Mouse (Mus musculus): Measurements from ENCODE around the gene Rbm17. TPM values are rescaled to one million over a fixed set of nuclear protein-coding genes. Genes with fewer than 3 reads are reported as not detected.
A peak's percentile ranks its signal among the peaks of the same experiment; 100 is the strongest.

The Rbm17 gene
- total and polyA plus RNA-seq, 2 experiments = 19.5 to 73.6 TPM

GRCm38 (mm10) chr2:11551726-11552125, 52.2 kb downstream of the Rbm17 start:
- Histone ChIP-seq H3K9ac (ENCODE audit: low read depth, low read length) (no peak overlapping the region), H3K4me1 (ENCODE audit: control insufficient read depth, insufficient read depth, low read length) (no peaks in the 10 kb centered on the region)
- no peak for DNase-seq (ENCODE audit: extremely low read depth, low read depth, low spot score)

GRCm38 (mm10) chr2:11548508-11548907, 55.4 kb downstream of the Rbm17 start:
- TF ChIP-seq CTCF (IDR thresholded peaks at IDR 0.05; ENCODE audit: low read depth, low read length) (no peak), POLR2A (IDR thresholded peaks at IDR 0.05; ENCODE audit: extremely low read depth, insufficient read depth, low read length) (no peak)
- Histone ChIP-seq H3K27me3 (ENCODE audit: control insufficient read depth, insufficient read depth, low read length) (no peaks in the 10 kb centered on the region), H3K4me3 (ENCODE audit: insufficient read depth, low read depth, low read length) (no peak overlapping the region), H3K36me3 (ENCODE audit: control insufficient read depth, insufficient read depth, low read length) (no peaks in the 10 kb centered on the region), H3K4me1 (ENCODE audit: control insufficient read depth, insufficient read depth, low read length) (peaks cover 4% of the 10 kb centered on the region; the same call in 1 of the 2 replicates), H3K79me2 (ENCODE audit: control insufficient read depth, insufficient read depth, low read length) (no peaks in the 10 kb centered on the region), H3K27ac (replicated peaks; ENCODE audit: insufficient read depth, low read depth, low read length) (no peak overlapping the region), H3K9ac (ENCODE audit: low read depth, low read length) (no peak overlapping the region)
- DNase-seq (ENCODE audit: extremely low read depth, low read depth, low spot score) = no peak
- WGBS = 87% methylated on average over 10 of the region's 10 CpGs

More at GRCm38 (mm10) chr2:11551726-11552125, 52.2 kb downstream of the Rbm17 start:
- H3K27me3 ChIP-seq (ENCODE audit: control insufficient read depth, insufficient read depth, low read length) = no peaks in the 10 kb centered on the region
- no peaks in the 10 kb centered on the region for H3K36me3 ChIP-seq (ENCODE audit: control insufficient read depth, insufficient read depth, low read length)
- H3K79me2 ChIP-seq (ENCODE audit: control insufficient read depth, insufficient read depth, low read length) = no peaks in the 10 kb centered on the region
- H3K27ac ChIP-seq (replicated peaks; ENCODE audit: insufficient read depth, low read depth, low read length) = no peak overlapping the region
- WGBS = 52% methylated on average over 1 of the region's 1 CpGs
- H3K4me3 ChIP-seq (ENCODE audit: insufficient read depth, low read depth, low read length) = no peak overlapping the region
- no peak for TF ChIP-seq POLR2A (IDR thresholded peaks at IDR 0.05; ENCODE audit: extremely low read depth, insufficient read depth, low read length)
- TF ChIP-seq CTCF (IDR thresholded peaks at IDR 0.05; ENCODE audit: low read depth, low read length) = no peak

GRCm38 (mm10) chr2:11547609-11548008, 56.3 kb downstream of the Rbm17 start:
- Histone ChIP-seq H3K9ac (ENCODE audit: low read depth, low read length) (no peak overlapping the region), H3K27me3 (ENCODE audit: control insufficient read depth, insufficient read depth, low read length) (no peaks in the 10 kb centered on the region), H3K79me2 (ENCODE audit: control insufficient read depth, insufficient read depth, low read length) (no peaks in the 10 kb centered on the region), H3K4me3 (ENCODE audit: insufficient read depth, low read depth, low read length) (no peak overlapping the region), H3K27ac (replicated peaks; ENCODE audit: insufficient read depth, low read depth, low read length) (no peak overlapping the region), H3K36me3 (ENCODE audit: control insufficient read depth, insufficient read depth, low read length) (no peaks in the 10 kb centered on the region), H3K4me1 (ENCODE audit: control insufficient read depth, insufficient read depth, low read length) (peaks cover 4% of the 10 kb centered on the region; the same call in 1 of the 2 replicates)
- peak; percentile 51 for DNase-seq (ENCODE audit: extremely low read depth, low read depth, low spot score)
- TF ChIP-seq POLR2A (IDR thresholded peaks at IDR 0.05; ENCODE audit: extremely low read depth, insufficient read depth, low read length) = no peak
- TF ChIP-seq CTCF (IDR thresholded peaks at IDR 0.05; ENCODE audit: low read depth, low read length) = peak; percentile 49; the same call in 1 of the 2 replicates
- 58% methylated on average over 2 of the region's 2 CpGs for WGBS

- H3K9ac ChIP-seq (ENCODE audit: low read depth, low read length) = no peak overlapping the region
- H3K4me3 ChIP-seq (ENCODE audit: insufficient read depth, low read depth, low read length) = no peak overlapping the region
- TF ChIP-seq CTCF (IDR thresholded peaks at IDR 0.05; ENCODE audit: low read depth, low read length) (no peak), POLR2A (IDR thresholded peaks at IDR 0.05; ENCODE audit: extremely low read depth, insufficient read depth, low read length) (no peak)
- H3K36me3 ChIP-seq (ENCODE audit: control insufficient read depth, insufficient read depth, low read length) = no peaks in the 10 kb centered on the region
- no peak for DNase-seq (ENCODE audit: extremely low read depth, low read depth, low spot score)
- no peaks in the 10 kb centered on the region for H3K27me3 ChIP-seq (ENCODE audit: control insufficient read depth, insufficient read depth, low read length)
- H3K27ac ChIP-seq (replicated peaks; ENCODE audit: insufficient read depth, low read depth, low read length) = no peak overlapping the region
- 71% methylated on average over 8 of the region's 8 CpGs for WGBS
- no peaks in the 10 kb centered on the region for H3K79me2 ChIP-seq (ENCODE audit: control insufficient read depth, insufficient read depth, low read length)
- peaks cover 4% of the 10 kb centered on the region; the same call in 1 of the 2 replicates for H3K4me1 ChIP-seq (ENCODE audit: control insufficient read depth, insufficient read depth, low read length)
Measured at GRCm38 (mm10) chr2:11546091-11546490, 57.9 kb downstream of the Rbm17 start.

GRCm38 (mm10) chr2:11545380-11545779, 58.6 kb downstream of the Rbm17 start:
- H3K9ac ChIP-seq (ENCODE audit: low read depth, low read length) = no peak overlapping the region
- no peak overlapping the region for H3K4me3 ChIP-seq (ENCODE audit: insufficient read depth, low read depth, low read length)
- no peaks in the 10 kb centered on the region for H3K27me3 ChIP-seq (ENCODE audit: control insufficient read depth, insufficient read depth, low read length)
- no peaks in the 10 kb centered on the region for H3K79me2 ChIP-seq (ENCODE audit: control insufficient read depth, insufficient read depth, low read length)
- no peak overlapping the region for H3K27ac ChIP-seq (replicated peaks; ENCODE audit: insufficient read depth, low read depth, low read length)
- H3K4me1 ChIP-seq (ENCODE audit: control insufficient read depth, insufficient read depth, low read length) = peaks cover 4% of the 10 kb centered on the region; the same call in 1 of the 2 replicates
- TF ChIP-seq CTCF (IDR thresholded peaks at IDR 0.05; ENCODE audit: low read depth, low read length) = no peak
- TF ChIP-seq POLR2A (IDR thresholded peaks at IDR 0.05; ENCODE audit: extremely low read depth, insufficient read depth, low read length) = no peak
- WGBS = 51% methylated on average over 1 of the region's 1 CpGs
- H3K36me3 ChIP-seq (ENCODE audit: control insufficient read depth, insufficient read depth, low read length) = no peaks in the 10 kb centered on the region
- no peak for DNase-seq (ENCODE audit: extremely low read depth, low read depth, low spot score)

- Histone ChIP-seq H3K79me2 (ENCODE audit: control insufficient read depth, insufficient read depth, low read length) (no peaks in the 10 kb centered on the region), H3K36me3 (ENCODE audit: control insufficient read depth, insufficient read depth, low read length) (no peaks in the 10 kb centered on the region), H3K4me1 (ENCODE audit: control insufficient read depth, insufficient read depth, low read length) (peaks cover 4% of the 10 kb centered on the region; the same call in 1 of the 2 replicates), H3K27me3 (ENCODE audit: control insufficient read depth, insufficient read depth, low read length) (no peaks in the 10 kb centered on the region), H3K27ac (replicated peaks; ENCODE audit: insufficient read depth, low read depth, low read length) (peak overlapping the region; percentile 54), H3K4me3 (ENCODE audit: insufficient read depth, low read depth, low read length) (no peak overlapping the region), H3K9ac (ENCODE audit: low read depth, low read length) (no peak overlapping the region)
- DNase-seq (ENCODE audit: extremely low read depth, low read depth, low spot score) = no peak
- TF ChIP-seq CTCF (IDR thresholded peaks at IDR 0.05; ENCODE audit: low read depth, low read length) (no peak), POLR2A (IDR thresholded peaks at IDR 0.05; ENCODE audit: extremely low read depth, insufficient read depth, low read length) (no peak)
- 60% methylated on average over 5 of the region's 5 CpGs for WGBS
Measured at GRCm38 (mm10) chr2:11544342-11544741, 59.6 kb downstream of the Rbm17 start.
